Mouse (Mus musculus) embryonic facial prominence, embryonic 15.5 days (tissue): ENCODE measurements at regions not wholly inside any gene's neighbourhood (a gene's known extent, or its start where the extent isn't known, plus 50 kb on each side); places are given as distances from the start of the nearest gene placed in this dataset.

Experiments used
- ATAC-seq: fragments of 200-750 bp; cut with Nextera tagmentation; 2 replicates; pipeline ENCODE4 v1.8.0; 2017; ENCODE audit warnings: low read depth, moderate TSS enrichment; ENCODE audit not compliant: insufficient number of reproducible peaks, low FRiP score, low TSS enrichment
- H3K27ac ChIP-seq: fragments of 300-500 bp; sonication (generic); replicated peaks from 2 replicates; pipeline ENCODE4 v1.5.1; 2015; ENCODE audit warnings: mild to moderate bottlenecking, inconsistent platforms
- H3K27me3 ChIP-seq: fragments of 300-500 bp; sonication (generic); 2 replicates; pipeline ENCODE4 v1.6.1; 2015; ENCODE audit warnings: inconsistent platforms
- H3K36me3 ChIP-seq: fragments of 300-500 bp; sonication (generic); 2 replicates; pipeline ENCODE4 v1.6.1; 2015; ENCODE audit warnings: mild to moderate bottlenecking, inconsistent platforms
- H3K4me1 ChIP-seq: fragments of 300-500 bp; sonication (generic); 2 replicates; pipeline ENCODE4 v1.6.1; 2015; ENCODE audit warnings: inconsistent platforms
- H3K4me2 ChIP-seq: fragments of 300-500 bp; sonication (generic); replicated peaks from 2 replicates; pipeline ENCODE4 v1.6.1; 2015; ENCODE audit warnings: mild to moderate bottlenecking, inconsistent platforms
- H3K4me3 ChIP-seq: fragments of 300-500 bp; sonication (generic); replicated peaks from 2 replicates; pipeline ENCODE4 v1.5.1; 2015; ENCODE audit warnings: mild to moderate bottlenecking, inconsistent platforms
- H3K9ac ChIP-seq: fragments of 300-500 bp; sonication (generic); 2 replicates; pipeline ENCODE4 v1.6.1; 2015; ENCODE audit warnings: inconsistent platforms
- H3K9me3 ChIP-seq: fragments of 300-500 bp; sonication (generic); replicated peaks from 2 replicates; pipeline ENCODE4 v1.6.1; 2016; ENCODE audit warnings: inconsistent platforms
- WGBS: fragments of 180-500 bp; shearing (Covaris S2); methylation state at CpG from one replicate; pipeline ENCODE4 v1.1.7; 2015; 5-methylcytosine and 5-hydroxymethylcytosine counted together

DNA sequence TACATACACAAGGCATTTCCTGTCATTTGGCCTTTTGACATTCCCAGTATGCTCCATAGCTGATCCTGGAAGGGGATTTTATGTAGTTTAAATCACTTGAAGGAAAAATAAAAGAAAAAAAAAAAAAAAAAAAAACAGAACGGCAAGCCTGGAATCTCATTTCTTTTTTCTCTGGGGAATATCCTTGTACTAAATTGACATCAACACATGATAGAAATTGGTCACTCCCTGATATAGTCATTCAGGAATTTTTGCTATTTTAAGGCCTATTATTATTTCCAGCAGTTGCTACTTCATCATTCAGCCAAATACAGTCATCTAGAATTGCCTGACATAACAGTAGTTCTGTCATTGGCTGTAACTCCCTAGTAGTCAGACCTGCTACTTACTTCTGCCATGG is 538.8 kb upstream of the Zeb2 start:
- Histone ChIP-seq H3K9ac (no peak overlapping the region), H3K4me1 (no peaks in the 10 kb centered on the region), H3K4me3 (no peak overlapping the region), H3K9me3 (no peaks in the 10 kb centered on the region), H3K4me2 (no peak overlapping the region), H3K27me3 (no peaks in the 10 kb centered on the region), H3K27ac (no peak overlapping the region), H3K36me3 (no peaks in the 10 kb centered on the region)
- no peak for ATAC-seq
- 29% methylated on average over 1 of the region's 1 CpGs for WGBS

DNA sequence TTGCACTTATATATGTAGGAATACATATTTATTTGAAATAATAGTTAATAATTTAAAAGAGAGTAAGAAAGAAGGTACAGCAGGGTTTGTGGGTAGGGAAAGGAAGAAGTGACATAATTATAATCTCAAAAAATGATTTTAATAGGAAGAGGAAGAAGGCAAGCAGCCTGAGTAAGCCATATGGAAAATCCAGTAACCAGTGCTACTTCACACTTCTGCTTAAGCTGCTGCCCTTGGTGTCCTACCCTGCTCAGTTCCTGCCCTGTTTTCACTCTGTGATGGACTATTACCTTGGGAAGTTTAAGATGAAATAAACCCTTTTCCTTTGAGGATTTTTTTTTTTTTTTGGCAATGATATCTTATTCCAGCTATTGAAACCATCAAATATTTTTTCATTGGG is 537.5 kb upstream of the Zeb2 start:
- H3K27me3 ChIP-seq: no peaks in the 10 kb centered on the region
- H3K27ac ChIP-seq: no peak overlapping the region
- no peak for ATAC-seq
- H3K36me3 ChIP-seq: no peaks in the 10 kb centered on the region
- no peak overlapping the region for H3K9ac ChIP-seq
- no peaks in the 10 kb centered on the region for H3K9me3 ChIP-seq
- H3K4me3 ChIP-seq: no peak overlapping the region
- no peak overlapping the region for H3K4me2 ChIP-seq
- no peaks in the 10 kb centered on the region for H3K4me1 ChIP-seq

GRCm38 (mm10) chr2:45652977-45653376 is 535.8 kb upstream of the Zeb2 start:
- no peak overlapping the region for H3K4me3 ChIP-seq
- whole genome bisulfite sequencing: 78% methylated on average over 3 of the region's 3 CpGs
- H3K9ac ChIP-seq: no peak overlapping the region
- no peaks in the 10 kb centered on the region for H3K4me1 ChIP-seq
- no peaks in the 10 kb centered on the region for H3K27me3 ChIP-seq
- H3K9me3 ChIP-seq: no peaks in the 10 kb centered on the region
- ATAC-seq: no peak
- H3K36me3 ChIP-seq: no peaks in the 10 kb centered on the region
- no peak overlapping the region for H3K27ac ChIP-seq
- H3K4me2 ChIP-seq: no peak overlapping the region

DNA sequence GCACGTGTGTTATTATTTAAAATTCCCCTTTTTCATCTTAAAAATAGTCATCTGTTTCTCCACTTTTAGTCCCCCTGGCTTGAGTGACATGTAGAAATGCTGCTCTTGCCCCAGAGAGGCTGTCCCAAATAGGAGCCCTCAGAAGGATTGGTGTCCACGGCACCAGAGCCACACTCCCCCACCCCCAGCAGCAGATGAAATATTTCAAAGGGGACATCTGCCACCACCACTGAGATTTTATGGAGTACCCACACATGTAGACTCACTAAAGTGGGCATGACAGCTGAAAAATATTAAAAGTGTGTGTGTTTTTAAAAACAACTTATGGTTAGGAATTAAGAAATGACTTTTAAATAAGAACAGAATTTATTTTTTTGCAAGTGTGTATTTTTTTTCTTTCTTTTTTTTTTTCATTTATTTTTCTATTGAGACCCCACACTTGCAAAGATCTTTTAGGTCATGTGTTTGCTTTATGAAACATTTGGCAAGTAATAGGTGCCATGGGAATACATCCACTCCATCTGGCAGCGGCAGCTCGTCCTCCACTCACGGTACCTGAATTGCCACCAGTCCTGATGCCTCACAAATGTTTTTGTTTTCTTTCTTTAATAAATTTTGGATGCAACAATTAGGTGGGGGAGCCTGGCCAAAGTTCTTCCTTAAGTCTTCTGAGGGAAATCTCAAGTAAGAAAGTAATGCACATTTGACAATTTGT is 533.2 kb upstream of the Zeb2 start:
- no peak overlapping the region for H3K4me2 ChIP-seq
- 45% methylated on average over 5 of the region's 5 CpGs for WGBS
- no peak overlapping the region for H3K9ac ChIP-seq
- H3K4me1 ChIP-seq: no peaks in the 10 kb centered on the region
- ATAC-seq: no peak
- H3K36me3 ChIP-seq: no peaks in the 10 kb centered on the region
- no peaks in the 10 kb centered on the region for H3K9me3 ChIP-seq
- no peak overlapping the region for H3K4me3 ChIP-seq
- no peak overlapping the region for H3K27ac ChIP-seq
- no peaks in the 10 kb centered on the region for H3K27me3 ChIP-seq

GRCm38 (mm10) chr2:45647846-45648245 is 530.7 kb upstream of the Zeb2 start:
- H3K9me3 ChIP-seq: no peaks in the 10 kb centered on the region
- ATAC-seq: no peak
- no peak overlapping the region for H3K9ac ChIP-seq
- H3K4me3 ChIP-seq: no peak overlapping the region
- H3K4me1 ChIP-seq: no peaks in the 10 kb centered on the region
- 91% methylated on average over 3 of the region's 3 CpGs for WGBS
- H3K4me2 ChIP-seq: no peak overlapping the region
- H3K27ac ChIP-seq: no peak overlapping the region
- H3K27me3 ChIP-seq: no peaks in the 10 kb centered on the region
- H3K36me3 ChIP-seq: no peaks in the 10 kb centered on the region

GRCm38 (mm10) chr2:45630081-45630480 is 512.9 kb upstream of the Zeb2 start:
- Histone ChIP-seq H3K4me1 (no peaks in the 10 kb centered on the region), H3K27me3 (no peaks in the 10 kb centered on the region), H3K9ac (no peak overlapping the region), H3K9me3 (no peaks in the 10 kb centered on the region), H3K36me3 (no peaks in the 10 kb centered on the region), H3K4me3 (no peak overlapping the region), H3K27ac (no peak overlapping the region), H3K4me2 (no peak overlapping the region)
- WGBS: 42% methylated on average over 7 of the region's 7 CpGs
- ATAC-seq: no peak

- no peak overlapping the region for H3K4me2 ChIP-seq
- H3K27ac ChIP-seq: no peak overlapping the region
- H3K4me3 ChIP-seq: no peak overlapping the region
- no peaks in the 10 kb centered on the region for H3K9me3 ChIP-seq
- ATAC-seq: no peak
- 46% methylated on average over 3 of the region's 3 CpGs for WGBS
- no peaks in the 10 kb centered on the region for H3K27me3 ChIP-seq
- no peaks in the 10 kb centered on the region for H3K4me1 ChIP-seq
- H3K36me3 ChIP-seq: no peaks in the 10 kb centered on the region
- no peak overlapping the region for H3K9ac ChIP-seq
Measured at GRCm38 (mm10) chr2:45629616-45630015, 512.4 kb upstream of the Zeb2 start.

GRCm38 (mm10) chr2:45623056-45623455 is 505.9 kb upstream of the Zeb2 start:
- no peak overlapping the region for H3K27ac ChIP-seq
- no peak overlapping the region for H3K4me3 ChIP-seq
- no peak for ATAC-seq
- no peaks in the 10 kb centered on the region for H3K27me3 ChIP-seq
- no peaks in the 10 kb centered on the region for H3K36me3 ChIP-seq
- H3K4me1 ChIP-seq: no peaks in the 10 kb centered on the region
- H3K9ac ChIP-seq: no peak overlapping the region
- no peaks in the 10 kb centered on the region for H3K9me3 ChIP-seq
- no peak overlapping the region for H3K4me2 ChIP-seq
- 63% methylated on average over 3 of the region's 3 CpGs for WGBS

- H3K27ac ChIP-seq: no peak overlapping the region
- H3K9ac ChIP-seq: no peak overlapping the region
- no peak overlapping the region for H3K4me2 ChIP-seq
- no peaks in the 10 kb centered on the region for H3K36me3 ChIP-seq
- no peaks in the 10 kb centered on the region for H3K4me1 ChIP-seq
- 96% methylated on average over 1 of the region's 1 CpGs for WGBS
- ATAC-seq: no peak
- no peaks in the 10 kb centered on the region for H3K9me3 ChIP-seq
- H3K4me3 ChIP-seq: no peak overlapping the region
- no peaks in the 10 kb centered on the region for H3K27me3 ChIP-seq
Measured at GRCm38 (mm10) chr2:45608926-45609325, 491.7 kb upstream of the Zeb2 start.

DNA sequence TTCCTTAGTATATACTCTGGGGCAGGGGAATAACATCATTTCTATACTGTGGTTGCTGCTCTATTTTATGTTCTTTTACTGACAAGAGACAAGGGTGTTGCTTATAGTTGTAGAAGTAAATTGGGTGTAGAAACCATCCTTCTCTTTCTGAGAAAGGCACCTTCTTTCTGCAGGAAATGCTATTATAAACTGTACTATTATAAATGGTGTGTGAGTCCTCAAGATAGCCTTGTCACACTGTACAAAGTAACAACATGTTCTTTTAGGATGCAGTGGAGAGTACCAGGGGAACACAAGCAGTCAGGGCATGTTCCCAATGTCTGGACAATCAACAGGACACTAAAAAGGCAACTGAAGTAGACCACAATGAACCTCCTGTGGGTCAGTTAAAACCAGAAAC is 490.2 kb upstream of the Zeb2 start:
- no peak overlapping the region for H3K9ac ChIP-seq

DNA sequence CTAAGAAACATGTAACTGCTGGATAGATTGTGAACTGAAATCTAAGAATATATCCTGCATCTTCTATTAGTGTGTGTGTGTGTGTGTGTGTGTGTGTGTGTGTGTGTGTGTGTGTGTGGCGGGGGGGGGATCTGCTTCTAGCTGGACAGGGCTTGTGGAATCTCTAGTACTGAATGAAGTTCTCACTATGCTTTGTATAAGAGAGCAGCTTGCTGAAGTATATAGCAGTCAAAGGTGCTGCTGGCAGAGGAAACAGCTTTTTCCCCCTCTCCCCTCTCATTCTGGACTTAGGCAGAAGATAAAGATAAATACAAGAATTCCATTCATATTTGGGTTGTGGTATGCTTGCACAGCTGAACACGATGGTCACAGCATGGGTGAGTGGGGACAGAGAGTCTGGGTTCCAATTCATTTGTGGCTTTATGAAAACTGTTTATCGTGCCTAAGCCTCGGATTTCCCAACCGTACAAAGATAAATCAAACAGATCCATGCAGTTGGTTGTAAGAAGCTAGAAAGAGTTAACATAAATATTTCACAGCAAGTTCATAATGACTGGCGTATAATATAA is 484.2 kb upstream of the Zeb2 start:
- Histone ChIP-seq H3K4me1 (0 out of 2 replicates have a peak, but pooled peaks cover 3% of the 10 kb centered on the region), H3K36me3 (no peaks in the 10 kb centered on the region), H3K9ac (no peak overlapping the region), H3K27ac (no peak overlapping the region), H3K4me3 (no peak overlapping the region), H3K27me3 (no peaks in the 10 kb centered on the region), H3K9me3 (no peaks in the 10 kb centered on the region), H3K4me2 (no peak overlapping the region)
- no peak for ATAC-seq
- 52% methylated on average over 6 of the region's 6 CpGs for WGBS

More for the DNA sequence above, 490.2 kb upstream of the Zeb2 start:
- ATAC-seq: no peak
- no peak overlapping the region for H3K4me2 ChIP-seq
- H3K4me1 ChIP-seq: no peaks in the 10 kb centered on the region
- no peak overlapping the region for H3K4me3 ChIP-seq
- H3K9me3 ChIP-seq: no peaks in the 10 kb centered on the region
- H3K36me3 ChIP-seq: no peaks in the 10 kb centered on the region
- no peaks in the 10 kb centered on the region for H3K27me3 ChIP-seq
- no peak overlapping the region for H3K27ac ChIP-seq

- Histone ChIP-seq H3K9ac (no peak overlapping the region), H3K27ac (no peak overlapping the region), H3K9me3 (no peaks in the 10 kb centered on the region), H3K4me3 (no peak overlapping the region), H3K4me2 (no peak overlapping the region), H3K4me1 (no peaks in the 10 kb centered on the region), H3K27me3 (no peaks in the 10 kb centered on the region), H3K36me3 (no peaks in the 10 kb centered on the region)
- ATAC-seq: no peak
- 76% methylated on average over 4 of the region's 4 CpGs for WGBS
Measured at GRCm38 (mm10) chr2:45593765-45594164, 476.6 kb upstream of the Zeb2 start.
